Mouse (Mus musculus): ENCODE data around the gene Zfp536.

Zfp536 gene

GRCm38 (mm10) chr7:37564644-37565043 lies 208.8 kb downstream of the Zfp536 start:
- TF ChIP-seq GATA4 (IDR thresholded peaks at IDR 0.05; ENCODE audit: insufficient replicate concordance, low read length) = no peak

- no peak for TF ChIP-seq GATA4 (IDR thresholded peaks at IDR 0.05; ENCODE audit: insufficient replicate concordance, low read length)
Measured at GRCm38 (mm10) chr7:37563831-37564400, 209.5 kb downstream of the Zfp536 start.

- TF ChIP-seq GATA4 (IDR thresholded peaks at IDR 0.05; ENCODE audit: insufficient replicate concordance, low read length) = no peak
Measured at GRCm38 (mm10) chr7:37563171-37563574, 210.3 kb downstream of the Zfp536 start.

- TF ChIP-seq GATA4 (IDR thresholded peaks at IDR 0.05; ENCODE audit: insufficient replicate concordance, low read length) = no peak
Measured at GRCm38 (mm10) chr7:37562505-37562904, 210.9 kb downstream of the Zfp536 start.

GRCm38 (mm10) chr7:37560581-37560980 lies 212.9 kb downstream of the Zfp536 start:
- TF ChIP-seq GATA4 (IDR thresholded peaks at IDR 0.05; ENCODE audit: insufficient replicate concordance, low read length) = no peak

GRCm38 (mm10) chr7:37559851-37560250 lies 213.6 kb downstream of the Zfp536 start:
- TF ChIP-seq GATA4 (IDR thresholded peaks at IDR 0.05; ENCODE audit: insufficient replicate concordance, low read length) = no peak

GRCm38 (mm10) chr7:37559341-37559740 lies 214.1 kb downstream of the Zfp536 start:
- no peak for TF ChIP-seq GATA4 (IDR thresholded peaks at IDR 0.05; ENCODE audit: insufficient replicate concordance, low read length)

GRCm38 (mm10) chr7:37556811-37557210 lies 216.6 kb downstream of the Zfp536 start:
- TF ChIP-seq GATA4 (IDR thresholded peaks at IDR 0.05; ENCODE audit: insufficient replicate concordance, low read length) = no peak

GRCm38 (mm10) chr7:37554405-37554804 lies 219.0 kb downstream of the Zfp536 start:
- TF ChIP-seq GATA4 (IDR thresholded peaks at IDR 0.05; ENCODE audit: insufficient replicate concordance, low read length) = no peak

GRCm38 (mm10) chr7:37553646-37554045 lies 219.8 kb downstream of the Zfp536 start:
- TF ChIP-seq GATA4 (IDR thresholded peaks at IDR 0.05; ENCODE audit: insufficient replicate concordance, low read length) = no peak

GRCm38 (mm10) chr7:37552384-37552783 lies 221.1 kb downstream of the Zfp536 start:
- TF ChIP-seq GATA4 (IDR thresholded peaks at IDR 0.05; ENCODE audit: insufficient replicate concordance, low read length) = no peak

GRCm38 (mm10) chr7:37548805-37549204 lies 224.6 kb downstream of the Zfp536 start:
- no peak for TF ChIP-seq GATA4 (IDR thresholded peaks at IDR 0.05; ENCODE audit: insufficient replicate concordance, low read length)

- no peak for TF ChIP-seq GATA4 (IDR thresholded peaks at IDR 0.05; ENCODE audit: insufficient replicate concordance, low read length)
Measured at GRCm38 (mm10) chr7:37544011-37544410, 229.4 kb downstream of the Zfp536 start.

GRCm38 (mm10) chr7:37542951-37543350 lies 230.5 kb downstream of the Zfp536 start:
- no peak for TF ChIP-seq GATA4 (IDR thresholded peaks at IDR 0.05; ENCODE audit: insufficient replicate concordance, low read length)

GRCm38 (mm10) chr7:37531166-37531565 lies 242.3 kb downstream of the Zfp536 start:
- no peak for TF ChIP-seq GATA4 (IDR thresholded peaks at IDR 0.05; ENCODE audit: insufficient replicate concordance, low read length)

- no peak for TF ChIP-seq GATA4 (IDR thresholded peaks at IDR 0.05; ENCODE audit: insufficient replicate concordance, low read length)
Measured at GRCm38 (mm10) chr7:37528311-37528710, 245.1 kb downstream of the Zfp536 start.

- no peak for TF ChIP-seq GATA4 (IDR thresholded peaks at IDR 0.05; ENCODE audit: insufficient replicate concordance, low read length)
Measured at GRCm38 (mm10) chr7:37527890-37528289, 245.6 kb downstream of the Zfp536 start.
